Mouse (Mus musculus) hindbrain, embryonic 14.5 days (tissue): Measurements from ENCODE around the gene Lpin2. TPM values are rescaled to one million over a fixed set of nuclear protein-coding genes. Genes with fewer than 3 reads are reported as not detected.
A peak's percentile ranks its signal among the peaks of the same experiment; 100 is the strongest.

Experiments
- ATAC-seq: fragments of 200-750 bp; cut with Nextera tagmentation; 2 replicates; pipeline ENCODE4 v1.8.0; 2017; ENCODE audit warnings: moderate number of reproducible peaks, mild to moderate bottlenecking, moderate TSS enrichment, moderate library complexity; ENCODE audit not compliant: low FRiP score
- DNase-seq: peaks from one replicate; pipeline ENCODE4 v3.0.0-alpha.2; 2015; ENCODE audit warnings: low spot score
- H3K27ac ChIP-seq: fragments of 300-500 bp; sonication (generic); 2 replicates; pipeline ENCODE4 v1.5.1; 2014; ENCODE audit warnings: mild to moderate bottlenecking, moderate library complexity
- H3K27me3 ChIP-seq: fragments of 300-500 bp; sonication (generic); 2 replicates; pipeline ENCODE4 v1.6.1; 2014; ENCODE audit warnings: mild to moderate bottlenecking, low read length, mixed read lengths; ENCODE audit not compliant: control insufficient read depth, insufficient read depth
- H3K36me3 ChIP-seq: fragments of 300-500 bp; sonication (generic); replicated peaks from 2 replicates; pipeline ENCODE4 v1.6.1; 2014; ENCODE audit not compliant: control insufficient read depth, insufficient read depth
- H3K4me1 ChIP-seq: fragments of 300-500 bp; sonication (generic); replicated peaks from 2 replicates; pipeline ENCODE4 v1.6.1; 2014; ENCODE audit warnings: antibody characterized with exemption, low read length, mixed read lengths; ENCODE audit not compliant: control insufficient read depth, insufficient read depth
- H3K4me2 ChIP-seq: fragments of 300-500 bp; sonication (generic); replicated peaks from 2 replicates; pipeline ENCODE4 v1.6.1; 2014; ENCODE audit warnings: mild to moderate bottlenecking, moderate library complexity
- H3K4me3 ChIP-seq: fragments of 300-500 bp; sonication (generic); replicated peaks from 2 replicates; pipeline ENCODE4 v1.5.1; 2014; ENCODE audit warnings: mild to moderate bottlenecking, low read length
- H3K9ac ChIP-seq: fragments of 300-500 bp; sonication (generic); 2 replicates; pipeline ENCODE4 v1.6.1; 2014
- H3K9me3 ChIP-seq: fragments of 300-500 bp; sonication (generic); 2 replicates; pipeline ENCODE4 v1.6.1; 2016; ENCODE audit warnings: low read length; ENCODE audit not compliant: control insufficient read depth
- WGBS: fragments of 180-500 bp; shearing (Covaris S2); extraction: QIAGEN DNeasy Blood & Tissue Kit; methylation state at CpG from one replicate; pipeline ENCODE4 v1.1.7; 2014; 5-methylcytosine and 5-hydroxymethylcytosine counted together
- polyA plus RNA-seq: library from polyadenylated mRNA; unstranded; fragments of >200 nt; fragmentation: Nextera tagmentation; extraction: Ambion mirVana; gene quantifications from 2 replicates; pipeline ENCODE4 v1.2.1, GENCODE M21; 2014

The Lpin2 gene
- polyA plus RNA-seq, 1 experiment from 2014 or later: 44.1 TPM

- Histone ChIP-seq H3K4me1 (peaks cover 3% of the 10 kb centered on the region; the same call in 1 of the 2 replicates), H3K4me2 (0 out of 2 replicates have a peak overlapping the region, but pooled peaks have one; percentile 29), H3K4me3 (no peak overlapping the region), H3K9ac (no peak overlapping the region), H3K9me3 (0 out of 2 replicates have a peak, but pooled peaks cover 5% of the 10 kb centered on the region), H3K36me3 (no peaks in the 10 kb centered on the region), H3K27ac (no peak overlapping the region), H3K27me3 (no peaks in the 10 kb centered on the region)
- WGBS: 84% methylated on average over 3 of the region's 3 CpGs
- ATAC-seq: no peak
- no peak for DNase-seq
Observed at GRCm38 (mm10) chr17:71194906-71195632, 12.7 kb downstream of the Lpin2 start.

DNA sequence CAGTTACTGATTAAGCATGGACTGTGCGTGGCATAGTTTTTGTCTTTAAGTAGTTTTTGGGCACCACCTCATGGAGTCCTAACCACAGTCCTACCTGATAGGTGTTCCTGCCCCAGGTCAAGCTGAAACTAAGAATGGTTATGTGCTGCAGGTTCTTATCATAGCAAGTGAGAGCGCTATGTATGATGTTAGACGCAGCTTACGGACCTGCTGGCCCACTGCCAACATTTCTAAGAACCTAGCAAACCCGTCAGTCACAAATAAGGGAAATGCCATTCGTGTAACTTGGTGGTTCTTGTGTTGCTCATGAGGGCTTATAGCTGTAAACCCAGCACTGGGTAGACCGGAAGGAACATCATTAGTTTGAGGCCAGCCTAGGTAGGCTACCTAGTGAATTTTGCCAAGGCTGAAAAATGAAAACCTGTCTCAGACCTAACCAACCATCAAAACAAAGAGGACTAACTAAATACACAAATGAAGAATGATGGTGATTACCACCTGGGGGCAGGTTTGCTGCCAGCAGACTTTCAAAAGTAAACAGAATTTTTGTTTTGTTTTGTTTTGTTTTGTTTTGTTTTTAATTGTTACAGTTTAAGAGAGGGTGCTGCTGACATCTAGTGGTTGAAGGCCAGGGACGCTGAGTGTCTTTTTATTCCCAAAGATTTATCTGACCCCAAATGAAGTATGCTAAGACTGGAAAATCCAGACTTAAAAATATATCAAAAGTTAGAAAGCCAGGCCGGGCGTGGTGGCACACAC lies 13.5 kb downstream of the Lpin2 start:
- Histone ChIP-seq H3K9me3 (0 out of 2 replicates have a peak, but pooled peaks cover 5% of the 10 kb centered on the region), H3K4me1 (peaks cover 3% of the 10 kb centered on the region; the same call in 1 of the 2 replicates), H3K27me3 (no peaks in the 10 kb centered on the region), H3K27ac (no peak overlapping the region), H3K9ac (no peak overlapping the region), H3K4me2 (peak overlapping the region; percentile 29), H3K36me3 (no peaks in the 10 kb centered on the region), H3K4me3 (no peak overlapping the region)
- WGBS: 54% methylated on average over 10 of the region's 10 CpGs
- ATAC-seq (no peak), DNase-seq (peak; percentile 57)

DNA sequence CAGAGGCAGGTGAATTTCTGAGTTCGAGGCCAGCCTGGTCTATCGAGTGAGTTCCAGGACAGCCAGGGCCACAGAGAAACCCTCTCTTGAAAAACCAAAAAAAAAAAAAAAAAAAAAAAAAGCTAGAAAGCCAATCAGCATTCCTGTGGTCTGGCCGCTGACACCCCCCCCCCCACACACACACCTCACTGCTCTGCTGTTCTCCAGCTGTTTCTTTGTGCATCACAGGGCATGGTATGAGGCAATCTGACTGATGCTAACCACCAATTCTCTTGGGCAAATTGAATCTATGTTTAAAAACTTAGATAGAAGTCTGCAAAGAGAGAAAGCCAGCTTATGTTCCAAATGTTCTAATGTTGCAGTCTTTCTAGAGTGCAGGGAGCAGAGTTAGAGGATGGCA lies 14.1 kb downstream of the Lpin2 start:
- 70% methylated on average over 3 of the region's 3 CpGs for WGBS
- no peak overlapping the region for H3K27ac ChIP-seq
- H3K9me3 ChIP-seq: 0 out of 2 replicates have a peak, but pooled peaks cover 5% of the 10 kb centered on the region
- no peaks in the 10 kb centered on the region for H3K27me3 ChIP-seq
- H3K4me3 ChIP-seq: no peak overlapping the region
- H3K4me2 ChIP-seq: no peak overlapping the region
- H3K9ac ChIP-seq: no peak overlapping the region
- H3K4me1 ChIP-seq: peaks cover 3% of the 10 kb centered on the region; the same call in 1 of the 2 replicates
- DNase-seq (no peak), ATAC-seq (no peak)
- no peaks in the 10 kb centered on the region for H3K36me3 ChIP-seq

DNA sequence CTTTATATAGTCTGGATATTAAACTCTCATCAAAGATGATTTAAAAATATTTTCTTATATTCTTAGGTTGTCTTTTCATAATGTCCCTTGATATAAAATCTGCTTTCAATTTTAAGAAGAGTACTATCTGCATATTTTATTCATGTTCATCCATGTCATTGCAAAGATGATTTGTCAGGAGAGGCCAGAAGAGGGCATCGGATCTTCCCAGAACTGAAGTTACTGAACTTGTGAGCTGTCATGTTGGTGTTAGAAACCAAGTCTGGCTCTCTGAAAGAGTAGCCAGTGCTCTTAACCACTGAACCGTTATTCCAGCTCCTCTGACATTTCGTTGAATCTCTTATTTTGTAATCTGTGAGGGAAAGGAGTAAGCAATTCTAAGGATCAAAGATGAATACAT lies 17.0 kb downstream of the Lpin2 start:
- WGBS: 77% methylated on average over 3 of the region's 3 CpGs
- no peaks in the 10 kb centered on the region for H3K9me3 ChIP-seq
- no peak overlapping the region for H3K4me3 ChIP-seq
- peaks cover 6% of the 10 kb centered on the region for H3K4me1 ChIP-seq
- no peak for ATAC-seq
- no peaks in the 10 kb centered on the region for H3K27me3 ChIP-seq
- H3K9ac ChIP-seq: no peak overlapping the region
- no peak for DNase-seq
- no peak overlapping the region for H3K27ac ChIP-seq
- H3K4me2 ChIP-seq: no peak overlapping the region
- H3K36me3 ChIP-seq: no peaks in the 10 kb centered on the region

GRCm38 (mm10) chr17:71202136-71202535 lies 19.8 kb downstream of the Lpin2 start:
- no peak overlapping the region; the same call in 1 of the 2 replicates for H3K9ac ChIP-seq
- DNase-seq: no peak
- no peak for ATAC-seq
- H3K36me3 ChIP-seq: no peaks in the 10 kb centered on the region
- H3K4me3 ChIP-seq: no peak overlapping the region
- no peaks in the 10 kb centered on the region for H3K9me3 ChIP-seq
- H3K27ac ChIP-seq: no peak overlapping the region
- peaks cover 3% of the 10 kb centered on the region; the same call in 1 of the 2 replicates for H3K4me1 ChIP-seq
- H3K4me2 ChIP-seq: no peak overlapping the region
- 65% methylated on average over 4 of the region's 4 CpGs for WGBS
- no peaks in the 10 kb centered on the region for H3K27me3 ChIP-seq

DNA sequence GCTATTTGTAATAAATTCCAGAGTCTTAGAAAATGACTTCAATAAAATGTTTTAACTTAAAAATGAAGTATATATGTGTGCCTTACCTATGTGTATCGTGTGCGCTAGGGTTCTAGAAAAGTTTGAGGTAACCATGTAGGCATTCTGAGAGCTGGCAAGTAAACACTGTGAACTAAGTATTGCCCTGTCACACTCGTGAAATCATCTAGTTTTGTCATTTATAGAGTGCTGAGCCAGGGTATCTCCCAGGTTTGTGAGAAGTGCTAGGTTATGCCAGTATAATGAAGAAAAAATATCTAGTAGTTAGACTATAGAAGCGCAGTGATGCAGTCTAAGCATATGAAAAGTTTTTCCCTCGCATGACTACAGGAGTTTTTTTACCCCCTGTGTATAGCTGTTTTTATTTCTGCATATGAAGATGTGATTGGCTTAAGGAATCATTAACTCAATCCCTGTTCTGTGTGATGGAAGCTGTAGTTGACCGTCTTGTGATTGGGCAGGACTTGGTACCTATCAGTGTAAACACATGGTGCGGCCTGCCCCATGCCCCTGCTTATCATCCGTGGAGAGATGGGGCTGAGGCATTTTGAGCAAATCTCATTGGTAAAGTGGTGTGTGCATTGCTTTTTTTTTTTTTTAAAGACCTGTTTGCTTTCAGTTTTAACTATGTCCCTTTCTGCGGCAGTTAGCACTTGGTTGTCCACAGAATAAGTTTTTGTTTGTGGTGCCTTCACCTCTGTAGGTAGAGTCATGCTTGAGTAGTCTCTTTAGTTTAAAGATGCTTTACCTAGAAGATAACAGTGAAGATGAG lies 21.8 kb downstream of the Lpin2 start:
- peaks cover 3% of the 10 kb centered on the region; the same call in 1 of the 2 replicates for H3K4me1 ChIP-seq
- H3K4me3 ChIP-seq: no peak overlapping the region
- H3K9me3 ChIP-seq: no peaks in the 10 kb centered on the region
- no peak overlapping the region for H3K27ac ChIP-seq
- H3K36me3 ChIP-seq: no peaks in the 10 kb centered on the region
- WGBS: 93% methylated on average over 9 of the region's 9 CpGs
- no peak for ATAC-seq
- no peak overlapping the region for H3K9ac ChIP-seq
- DNase-seq: no peak
- H3K27me3 ChIP-seq: no peaks in the 10 kb centered on the region
- no peak overlapping the region for H3K4me2 ChIP-seq

- Histone ChIP-seq H3K36me3 (no peaks in the 10 kb centered on the region), H3K4me2 (no peak overlapping the region), H3K27me3 (no peaks in the 10 kb centered on the region), H3K9ac (no peak overlapping the region), H3K27ac (no peak overlapping the region), H3K4me3 (no peak overlapping the region), H3K9me3 (no peaks in the 10 kb centered on the region), H3K4me1 (peaks cover 3% of the 10 kb centered on the region; the same call in 1 of the 2 replicates)
- ATAC-seq (no peak), DNase-seq (no peak)
- WGBS: 90% methylated on average over 6 of the region's 6 CpGs
Observed at GRCm38 (mm10) chr17:71204809-71205091, 22.4 kb downstream of the Lpin2 start.

- DNase-seq (no peak), ATAC-seq (no peak)
- H3K4me3 ChIP-seq: no peak overlapping the region
- H3K4me2 ChIP-seq: no peak overlapping the region
- no peak overlapping the region for H3K27ac ChIP-seq
- H3K36me3 ChIP-seq: no peaks in the 10 kb centered on the region
- WGBS: 84% methylated on average over 12 of the region's 12 CpGs
- peaks cover 3% of the 10 kb centered on the region; the same call in 1 of the 2 replicates for H3K4me1 ChIP-seq
- H3K27me3 ChIP-seq: no peaks in the 10 kb centered on the region
- H3K9ac ChIP-seq: no peak overlapping the region
- H3K9me3 ChIP-seq: no peaks in the 10 kb centered on the region
Observed at GRCm38 (mm10) chr17:71206136-71206893, 24.0 kb downstream of the Lpin2 start.
